Mouse (Mus musculus) intestine, embryonic 15.5 days (tissue): ENCODE results near the gene Gas2. TPM values are rescaled to one million over a fixed set of nuclear protein-coding genes. Genes with fewer than 3 reads are reported as not detected.

Experiments
- ATAC-seq: fragments of 200-750 bp; cut with Nextera tagmentation; 2 replicates; pipeline ENCODE4 v1.8.0; 2017; ENCODE audit warnings: moderate TSS enrichment, moderate library complexity
- H3K27ac ChIP-seq: fragments of 300-500 bp; sonication (generic); 2 replicates; pipeline ENCODE4 v1.5.1; 2015; ENCODE audit warnings: mild to moderate bottlenecking, inconsistent platforms
- H3K27me3 ChIP-seq: fragments of 300-500 bp; sonication (generic); replicated peaks from 2 replicates; pipeline ENCODE4 v1.6.1; 2015; ENCODE audit warnings: inconsistent platforms
- H3K36me3 ChIP-seq: fragments of 300-500 bp; sonication (generic); 2 replicates; pipeline ENCODE4 v1.6.1; 2015; ENCODE audit warnings: inconsistent platforms
- H3K4me1 ChIP-seq: fragments of 300-500 bp; sonication (generic); replicated peaks from 2 replicates; pipeline ENCODE4 v1.6.1; 2015; ENCODE audit warnings: inconsistent platforms
- H3K4me2 ChIP-seq: fragments of 300-500 bp; sonication (generic); replicated peaks from 2 replicates; pipeline ENCODE4 v1.6.1; 2015; ENCODE audit warnings: mild to moderate bottlenecking, inconsistent platforms
- H3K4me3 ChIP-seq: fragments of 300-500 bp; sonication (generic); replicated peaks from 2 replicates; pipeline ENCODE4 v1.5.1; 2015; ENCODE audit warnings: inconsistent platforms
- H3K9ac ChIP-seq: fragments of 300-500 bp; sonication (generic); 2 replicates; pipeline ENCODE4 v1.6.1; 2015; ENCODE audit warnings: inconsistent platforms
- H3K9me3 ChIP-seq: fragments of 300-500 bp; sonication (generic); 2 replicates; pipeline ENCODE4 v1.6.1; 2016; ENCODE audit warnings: inconsistent platforms
- WGBS: fragments of 180-500 bp; shearing (Covaris S2); methylation state at CpG from one replicate; pipeline ENCODE4 v1.1.7; 2015; 5-methylcytosine and 5-hydroxymethylcytosine counted together
- polyA plus RNA-seq: library from polyadenylated mRNA; unstranded; fragments of >200 nt; fragmentation: Nextera tagmentation; extraction: Ambion mirVana; gene quantifications from 2 replicates; pipeline ENCODE4 v1.2.1, GENCODE M21; 2015

The Gas2 gene
- polyA plus RNA-seq, 1 experiment from 2014 or later = 12.0 TPM

DNA sequence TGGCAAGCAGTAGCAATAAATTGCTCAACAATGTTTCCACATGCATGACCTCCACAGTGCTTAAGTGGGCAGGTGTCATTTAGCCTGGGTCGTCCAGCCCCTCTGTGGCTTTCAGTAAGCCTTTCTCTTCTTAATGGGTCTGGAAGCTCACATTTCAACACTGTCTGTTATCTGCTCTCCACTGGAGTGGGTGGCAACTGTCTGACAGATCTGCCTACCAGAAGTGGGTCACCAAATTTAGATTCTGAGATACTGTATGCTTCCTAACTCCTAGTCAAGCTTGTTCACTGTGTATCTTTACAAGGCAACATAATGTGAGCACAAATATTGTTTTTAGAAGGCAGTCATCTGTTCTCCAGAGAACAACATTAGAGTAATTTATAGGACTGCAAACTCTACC lies 120.5 kb downstream of the Gas2 start:
- Histone ChIP-seq H3K27me3 (no peaks in the 10 kb centered on the region), H3K4me1 (no peaks in the 10 kb centered on the region), H3K9me3 (no peaks in the 10 kb centered on the region), H3K9ac (no peak overlapping the region), H3K36me3 (no peaks in the 10 kb centered on the region), H3K4me3 (no peak overlapping the region), H3K4me2 (no peak overlapping the region), H3K27ac (no peak overlapping the region)
- WGBS = 23% methylated on average over 1 of the region's 1 CpGs
- no peak for ATAC-seq

DNA sequence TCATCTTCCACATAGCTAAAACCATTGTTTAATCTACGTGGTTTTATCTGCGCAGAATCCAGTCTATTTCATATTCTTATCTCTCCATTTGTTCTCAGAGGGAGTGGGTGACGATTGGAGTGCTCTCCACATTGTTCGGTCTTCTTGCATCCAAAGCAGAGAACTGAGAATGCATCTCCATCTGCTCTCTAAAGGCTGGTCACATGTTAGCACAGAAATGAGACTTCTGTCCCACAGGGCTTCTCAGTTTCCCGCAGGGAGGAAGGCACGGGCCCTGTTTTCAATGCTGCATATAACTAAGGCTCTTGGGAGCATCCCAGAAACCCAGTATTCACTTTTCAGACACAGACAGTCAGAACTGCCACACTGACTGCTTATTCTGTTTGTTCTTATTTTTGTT lies 123.9 kb downstream of the Gas2 start:
- H3K4me1 ChIP-seq = no peaks in the 10 kb centered on the region
- WGBS = 81% methylated on average over 6 of the region's 6 CpGs
- H3K9ac ChIP-seq = no peak overlapping the region
- no peak for ATAC-seq
- H3K27me3 ChIP-seq = no peaks in the 10 kb centered on the region
- H3K4me3 ChIP-seq = no peak overlapping the region
- H3K36me3 ChIP-seq = no peaks in the 10 kb centered on the region
- H3K27ac ChIP-seq = no peak overlapping the region
- H3K4me2 ChIP-seq = no peak overlapping the region
- no peaks in the 10 kb centered on the region for H3K9me3 ChIP-seq

DNA sequence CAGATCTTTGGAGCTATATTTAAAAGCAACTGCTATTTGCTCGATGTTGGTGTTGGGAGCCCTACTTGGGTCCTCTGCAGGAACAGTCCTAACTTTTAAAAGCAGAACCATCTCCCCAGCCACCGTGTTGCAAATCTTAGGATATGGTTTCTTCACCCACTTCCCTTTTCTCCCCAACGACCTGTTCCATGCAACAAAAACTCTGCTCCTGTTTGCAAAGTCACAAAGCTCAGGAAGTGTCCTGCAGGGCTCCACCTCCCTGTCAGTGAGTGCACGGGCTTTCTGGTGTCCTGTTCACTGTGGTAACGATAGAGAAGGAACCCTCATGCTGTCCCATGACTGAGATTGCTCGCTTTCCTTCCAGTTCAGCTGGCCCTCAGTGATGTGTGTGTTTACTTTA lies 125.1 kb downstream of the Gas2 start:
- no peak for ATAC-seq
- WGBS = 56% methylated on average over 6 of the region's 6 CpGs

DNA sequence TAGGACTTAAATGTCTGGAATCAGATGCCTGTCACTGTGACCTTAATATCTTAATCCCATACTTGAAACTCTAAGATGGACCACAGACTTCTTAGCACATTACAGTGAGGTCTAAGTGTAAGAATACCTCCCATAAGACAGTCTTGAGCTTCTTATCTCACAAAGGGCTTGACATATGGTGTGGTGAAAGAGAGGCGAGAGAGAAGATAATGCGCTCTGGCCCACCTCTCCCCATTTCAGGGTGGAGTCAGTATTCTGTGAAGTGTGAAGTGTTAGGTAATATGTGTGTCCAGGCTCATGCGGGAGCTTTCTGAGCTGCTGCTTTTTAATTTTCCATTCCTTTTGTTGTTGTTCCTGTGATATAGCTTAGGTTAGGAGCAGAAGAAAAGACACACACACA lies 129.2 kb downstream of the Gas2 start:
- Histone ChIP-seq H3K4me3 (no peak overlapping the region), H3K4me1 (no peaks in the 10 kb centered on the region), H3K36me3 (no peaks in the 10 kb centered on the region), H3K27me3 (no peaks in the 10 kb centered on the region), H3K9me3 (no peaks in the 10 kb centered on the region), H3K27ac (no peak overlapping the region), H3K9ac (no peak overlapping the region), H3K4me2 (no peak overlapping the region)
- ATAC-seq = peak; percentile 58; the same call in 1 of the 2 replicates
- 78% methylated on average over 3 of the region's 3 CpGs for WGBS

More for the DNA sequence above, 125.1 kb downstream of the Gas2 start:
- Histone ChIP-seq H3K4me2 (no peak overlapping the region), H3K9me3 (no peaks in the 10 kb centered on the region), H3K4me1 (no peaks in the 10 kb centered on the region), H3K27me3 (no peaks in the 10 kb centered on the region), H3K4me3 (no peak overlapping the region), H3K9ac (no peak overlapping the region), H3K27ac (no peak overlapping the region), H3K36me3 (no peaks in the 10 kb centered on the region)

DNA sequence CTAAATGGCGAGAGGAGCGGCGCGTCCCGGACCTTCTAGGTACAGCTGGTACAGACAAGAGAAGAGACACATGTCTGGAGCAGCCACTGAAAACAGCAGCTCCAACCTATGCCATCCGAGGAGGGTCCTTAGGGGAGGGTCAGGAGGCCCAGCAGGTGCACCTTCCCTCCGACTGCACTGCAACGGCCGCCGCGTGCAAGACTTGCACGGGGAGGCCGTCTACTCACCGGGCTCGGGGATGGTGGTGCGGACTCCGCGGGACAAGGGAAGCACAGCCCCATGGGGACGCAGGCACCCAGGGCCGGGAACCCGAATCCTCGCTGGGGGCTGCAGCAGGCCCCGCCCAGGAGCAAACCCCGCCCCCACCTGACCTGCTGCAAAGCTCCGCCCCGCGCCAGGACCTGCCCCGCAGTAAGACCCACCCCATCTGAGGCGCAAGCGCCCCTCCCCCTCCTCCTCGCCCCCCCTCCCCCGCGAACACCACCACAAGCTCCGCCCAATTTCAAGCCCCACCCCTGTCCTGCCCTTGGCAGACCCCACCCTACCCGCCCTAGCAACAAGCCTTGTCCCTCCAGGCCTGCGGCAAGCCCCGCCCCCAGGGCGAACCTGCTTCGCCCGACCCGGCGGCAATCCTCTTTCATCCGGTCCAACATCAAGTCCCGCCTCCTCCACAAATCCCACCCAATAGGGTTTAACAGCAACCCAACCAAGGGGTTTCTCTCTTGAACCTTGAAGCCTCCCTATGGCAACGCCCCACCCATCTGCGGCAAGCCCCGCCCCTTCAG lies 143.9 kb downstream of the Gas2 start, which contains the start of gene Svip:
Svip (minus strand) TSS at position 508 of the 785 bp plus-strand sequence.
- Histone ChIP-seq H3K4me3 (peak within 1 kb of the TSS; percentile 61), H3K27me3 (no peaks in the 10 kb centered on the region), H3K9me3 (no peaks in the 10 kb centered on the region), H3K9ac (peak within 1 kb of the TSS; percentile 56), H3K4me1 (no peaks in the 10 kb centered on the region), H3K4me2 (peak within 1 kb of the TSS; percentile 78), H3K36me3 (no peaks in the 10 kb centered on the region), H3K27ac (peak within 1 kb of the TSS; percentile 81)
- 2% methylated on average over 40 of the region's 47 CpGs for WGBS
- ATAC-seq = peak; percentile 96

DNA sequence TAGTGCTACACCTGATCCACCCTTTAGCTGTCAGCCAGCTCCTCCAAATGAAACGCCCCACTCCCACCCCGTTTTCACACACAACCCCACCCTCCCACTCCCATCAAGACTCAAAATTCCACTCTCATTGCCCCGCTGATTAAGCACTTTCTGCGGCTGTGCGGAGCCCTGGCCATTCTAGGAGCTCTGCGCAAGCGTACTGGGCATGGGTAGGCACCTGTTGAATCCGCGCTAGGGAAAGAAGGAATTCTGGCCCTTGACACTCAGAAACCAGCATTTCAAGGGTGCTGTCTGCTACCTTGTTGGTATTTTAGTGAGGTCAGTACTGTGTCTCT lies 144.4 kb downstream of the Gas2 start:
- no peak for ATAC-seq
- Histone ChIP-seq H3K27me3 (no peaks in the 10 kb centered on the region), H3K9me3 (no peaks in the 10 kb centered on the region), H3K9ac (no peak overlapping the region), H3K4me3 (peak overlapping the region; percentile 61), H3K27ac (peak overlapping the region; percentile 56; the same call in 1 of the 2 replicates), H3K4me1 (no peaks in the 10 kb centered on the region), H3K4me2 (peak overlapping the region; percentile 78), H3K36me3 (no peaks in the 10 kb centered on the region)
- 2% methylated on average over 9 of the region's 9 CpGs for WGBS

DNA sequence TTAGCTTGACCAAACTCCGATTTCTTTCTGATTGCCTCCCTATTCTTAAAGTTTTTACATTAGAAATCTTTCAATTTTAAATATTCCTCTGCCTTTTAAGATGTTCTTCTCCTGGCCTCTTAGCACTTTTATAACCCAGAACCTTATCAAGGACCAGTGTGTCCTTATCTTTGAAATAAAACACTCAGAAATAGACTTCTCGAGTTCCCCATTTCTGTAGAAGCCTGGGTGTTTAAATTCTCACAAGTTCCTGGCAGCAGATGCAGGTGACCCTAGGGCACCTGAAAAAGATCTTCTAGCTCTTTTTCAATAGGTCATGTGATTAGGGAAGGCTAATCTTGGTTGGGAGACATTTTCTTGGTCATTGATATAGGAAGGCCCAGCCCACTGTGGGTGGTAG lies 145.3 kb downstream of the Gas2 start:
- Histone ChIP-seq H3K9ac (no peak overlapping the region), H3K27ac (no peak overlapping the region)
- WGBS = 62% methylated on average over 2 of the region's 2 CpGs

DNA sequence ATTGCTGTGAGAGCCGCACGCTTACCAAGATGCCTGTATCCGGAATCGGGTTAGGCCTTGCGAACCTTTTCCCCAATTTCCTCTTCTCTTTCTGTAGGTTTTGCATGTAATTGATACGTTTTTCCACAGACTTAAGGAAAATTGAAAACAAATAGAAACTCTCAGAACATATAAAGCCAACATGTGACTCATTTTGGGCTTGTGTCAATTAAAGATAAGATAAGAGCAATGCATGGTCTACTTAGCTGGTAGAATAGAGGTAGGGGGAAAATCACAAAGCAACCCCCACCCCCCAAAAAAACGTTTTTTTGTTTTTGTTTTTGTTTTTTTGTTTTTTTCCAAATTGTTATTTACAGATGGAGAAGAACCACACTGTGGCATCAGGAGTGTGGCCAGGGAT lies 151.6 kb downstream of the Gas2 start:
- Histone ChIP-seq H3K27me3 (no peaks in the 10 kb centered on the region), H3K9me3 (no peaks in the 10 kb centered on the region), H3K4me1 (no peaks in the 10 kb centered on the region), H3K9ac (no peak overlapping the region), H3K4me3 (no peak overlapping the region), H3K27ac (no peak overlapping the region), H3K36me3 (no peaks in the 10 kb centered on the region), H3K4me2 (no peak overlapping the region)
- ATAC-seq = no peak
- WGBS = 78% methylated on average over 7 of the region's 7 CpGs

More for the DNA sequence above, 145.3 kb downstream of the Gas2 start:
- Histone ChIP-seq H3K36me3 (no peaks in the 10 kb centered on the region), H3K27me3 (no peaks in the 10 kb centered on the region), H3K9me3 (no peaks in the 10 kb centered on the region), H3K4me1 (no peaks in the 10 kb centered on the region), H3K4me3 (no peak overlapping the region), H3K4me2 (peak overlapping the region; percentile 0; the same call in 1 of the 2 replicates)
- no peak for ATAC-seq

DNA sequence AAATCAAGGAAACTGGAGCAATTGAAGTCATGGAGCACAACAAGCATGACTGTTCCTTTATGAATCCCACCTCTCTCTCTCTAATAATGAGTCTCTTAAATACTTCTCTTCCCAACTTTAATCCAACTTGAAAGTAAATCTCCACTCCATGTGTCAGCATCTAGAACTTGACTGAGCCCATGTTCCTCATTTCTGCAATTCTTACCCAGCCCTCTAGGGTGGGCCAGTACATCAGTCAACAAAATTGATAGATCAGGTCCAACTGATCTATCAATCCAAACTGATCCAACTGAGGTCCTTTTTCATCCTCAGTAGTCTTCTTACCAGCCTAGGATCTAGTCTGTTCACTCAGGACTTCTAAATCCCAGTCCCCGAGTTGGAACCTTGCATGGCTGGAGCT lies 153.4 kb downstream of the Gas2 start:
- no peaks in the 10 kb centered on the region for H3K27me3 ChIP-seq
- no peak overlapping the region for H3K4me2 ChIP-seq
- ATAC-seq = no peak
- H3K9ac ChIP-seq = no peak overlapping the region
- WGBS = 87% methylated on average over 1 of the region's 1 CpGs
- H3K9me3 ChIP-seq = no peaks in the 10 kb centered on the region
- H3K36me3 ChIP-seq = no peaks in the 10 kb centered on the region
- H3K4me3 ChIP-seq = no peak overlapping the region
- no peak overlapping the region for H3K27ac ChIP-seq
- H3K4me1 ChIP-seq = no peaks in the 10 kb centered on the region

DNA sequence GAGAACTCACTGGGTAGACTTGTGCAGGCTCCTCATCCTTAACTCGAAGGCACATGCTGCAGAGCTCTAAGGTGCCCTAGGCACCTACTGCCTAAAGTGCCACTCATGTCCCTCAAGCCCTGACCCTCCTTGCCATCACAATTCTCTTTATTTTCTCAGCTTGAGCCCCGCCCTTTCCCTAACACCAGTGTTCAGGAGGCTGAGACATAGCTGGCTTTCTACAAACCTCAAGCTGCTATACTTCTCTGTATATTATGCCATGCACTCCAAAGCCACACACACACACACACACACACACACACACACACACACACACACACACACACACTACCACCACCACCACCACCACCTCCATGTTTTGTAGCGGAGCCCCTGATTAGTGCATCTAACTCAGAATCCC lies 153.8 kb downstream of the Gas2 start, which contains the start of gene 1700015G11Rik:
1700015G11Rik (minus strand) TSS at position 101 of the 400 bp plus-strand sequence.
- Histone ChIP-seq H3K9ac (no peak within 1 kb of the TSS), H3K36me3 (no peaks in the 10 kb centered on the region), H3K4me3 (no peak within 1 kb of the TSS), H3K27me3 (no peaks in the 10 kb centered on the region), H3K9me3 (no peaks in the 10 kb centered on the region), H3K4me1 (no peaks in the 10 kb centered on the region), H3K27ac (no peak within 1 kb of the TSS), H3K4me2 (no peak within 1 kb of the TSS)
- 88% methylated on average over 3 of the region's 3 CpGs for WGBS
- no peak for ATAC-seq

DNA sequence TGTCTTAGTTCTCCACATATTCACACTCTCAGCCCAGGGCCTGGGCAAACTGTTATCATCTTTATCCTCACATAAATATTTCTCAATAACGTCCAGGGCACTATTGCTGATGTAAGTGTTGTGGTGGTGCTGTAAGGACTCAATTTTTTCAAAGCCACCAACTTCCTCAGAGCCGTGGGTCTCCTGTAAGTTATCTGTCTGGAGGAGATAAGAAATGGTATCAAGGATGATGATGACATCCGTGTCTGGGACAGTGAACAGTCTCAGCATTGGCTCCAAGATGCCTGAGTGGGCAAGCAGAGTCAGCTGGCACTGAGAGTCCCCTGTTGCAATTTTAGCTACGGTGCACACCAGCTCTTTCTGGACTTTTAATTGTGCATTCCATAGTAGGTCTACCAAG lies 160.2 kb downstream of the Gas2 start:
- WGBS = 79% methylated on average over 4 of the region's 4 CpGs
- Histone ChIP-seq H3K27ac (no peak overlapping the region), H3K4me1 (no peaks in the 10 kb centered on the region), H3K36me3 (no peaks in the 10 kb centered on the region), H3K9ac (no peak overlapping the region), H3K4me2 (no peak overlapping the region), H3K4me3 (no peak overlapping the region), H3K9me3 (no peaks in the 10 kb centered on the region), H3K27me3 (no peaks in the 10 kb centered on the region)
- ATAC-seq = no peak

DNA sequence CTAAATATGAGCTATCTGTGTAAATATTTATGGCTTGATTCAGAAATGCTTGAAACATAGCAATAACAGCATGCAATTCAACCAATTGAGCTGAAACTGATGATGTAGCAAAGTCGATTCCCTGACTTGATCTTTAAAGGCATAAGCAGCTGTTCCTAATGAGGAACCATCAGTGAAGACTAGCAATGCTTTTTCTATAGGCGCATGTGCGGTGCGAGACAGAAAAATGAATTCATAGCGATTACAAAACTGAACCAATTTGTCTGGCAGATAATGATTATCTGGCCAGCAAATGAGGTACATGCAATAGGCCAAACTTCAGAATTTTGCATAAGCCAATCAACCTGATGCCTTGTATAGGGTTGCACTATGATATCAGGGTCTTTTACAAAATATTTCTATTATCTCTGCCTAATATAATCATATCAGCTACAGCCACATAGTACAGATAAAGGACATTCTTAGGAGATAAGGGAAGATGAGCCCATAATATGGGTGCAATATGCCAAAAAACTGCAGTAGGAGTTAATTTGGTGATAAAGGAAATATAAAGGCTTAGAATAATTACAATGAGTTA lies 162.3 kb downstream of the Gas2 start:
- Histone ChIP-seq H3K4me3 (no peak overlapping the region), H3K9me3 (no peaks in the 10 kb centered on the region), H3K4me2 (no peak overlapping the region), H3K27me3 (no peaks in the 10 kb centered on the region), H3K27ac (no peak overlapping the region), H3K9ac (no peak overlapping the region), H3K4me1 (no peaks in the 10 kb centered on the region), H3K36me3 (no peaks in the 10 kb centered on the region)
- WGBS = 83% methylated on average over 5 of the region's 5 CpGs
- ATAC-seq = no peak
